Mouse (Mus musculus) c-Kit-positive CD71-positive TER-119-positive erythroid progenitor cells, embryonic 14.5 days (primary cell): ENCODE data around the gene Tmem130.
A peak's percentile ranks its signal among the peaks of the same experiment; 100 is the strongest.

Source experiments
- DNase-seq: peaks from one replicate; pipeline ENCODE4 v3.0.0-alpha.2; 2013; ENCODE audit warnings: low spot score

Gene Tmem130

DNA sequence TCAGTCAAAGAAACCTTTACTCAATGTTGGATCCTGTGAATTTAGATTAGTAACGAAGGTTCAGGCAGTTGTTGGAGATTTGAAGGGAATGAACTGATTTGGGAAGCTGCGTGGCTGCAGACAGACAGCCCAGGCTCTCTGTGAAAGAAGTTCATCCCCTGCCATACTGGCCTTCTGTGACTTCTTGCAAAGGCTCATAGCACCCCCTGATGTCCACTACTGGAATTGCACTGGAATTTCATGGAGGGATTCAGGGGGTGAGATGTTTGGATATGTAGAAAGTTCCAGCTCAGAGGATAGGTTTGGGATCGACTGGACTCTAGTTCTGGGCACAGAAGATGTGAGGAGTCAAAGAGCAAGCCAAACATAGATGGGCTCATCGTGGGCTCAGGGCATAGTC, 27.7 kb downstream of the Tmem130 start:
- peak; percentile 28 for DNase-seq

GRCm38 (mm10) chr5:144729216-144729615, 32.4 kb downstream of the Tmem130 start:
- DNase-seq = no peak

GRCm38 (mm10) chr5:144728237-144728636, 33.4 kb downstream of the Tmem130 start:
- no peak for DNase-seq

DNA sequence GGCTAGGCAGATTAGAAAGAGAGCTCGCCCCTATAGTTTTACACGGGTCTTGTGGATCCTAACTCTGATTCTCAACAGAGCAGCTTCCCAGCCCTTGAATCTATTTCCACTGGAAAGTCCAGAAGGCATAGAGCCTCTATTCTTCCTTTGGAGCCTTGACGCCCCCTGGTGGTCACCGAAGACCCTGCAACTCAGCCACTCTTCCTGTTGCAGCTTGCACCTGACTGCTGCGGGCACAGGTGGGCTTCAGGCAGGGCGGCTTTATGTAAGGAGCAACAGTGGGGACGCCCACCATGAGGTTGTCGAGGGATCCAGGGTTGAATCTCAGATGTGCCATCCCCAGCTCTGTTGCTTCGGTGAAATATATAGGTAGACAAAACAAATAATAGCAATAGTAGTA, 34.5 kb downstream of the Tmem130 start:
- DNase-seq = peak; percentile 17

- DNase-seq = no peak
These were observed 36.1 kb downstream of the Tmem130 start for GRCm38 (mm10) chr5:144725554-144725953.

GRCm38 (mm10) chr5:144724926-144725325, 36.7 kb downstream of the Tmem130 start:
- DNase-seq = no peak

DNA sequence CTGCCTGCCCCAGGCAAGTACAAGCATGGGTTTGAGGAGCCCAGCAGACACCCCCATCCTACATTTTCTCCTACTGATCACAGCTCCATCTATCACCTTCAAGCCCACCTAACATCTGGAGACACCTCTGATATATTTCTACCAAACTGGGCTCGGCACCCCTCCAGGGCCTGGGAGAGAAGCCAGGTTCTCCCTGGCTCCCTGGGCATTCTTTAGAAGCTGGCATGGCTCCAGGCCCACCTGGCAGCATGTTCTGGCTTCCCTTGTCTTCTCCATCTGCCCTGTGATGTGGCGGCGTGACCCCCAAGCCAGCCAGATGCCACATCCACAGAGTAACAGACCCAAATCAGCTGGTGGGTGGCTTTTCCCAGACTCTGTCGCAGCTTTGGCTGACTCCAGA, 41.3 kb downstream of the Tmem130 start:
- DNase-seq = no peak

DNA sequence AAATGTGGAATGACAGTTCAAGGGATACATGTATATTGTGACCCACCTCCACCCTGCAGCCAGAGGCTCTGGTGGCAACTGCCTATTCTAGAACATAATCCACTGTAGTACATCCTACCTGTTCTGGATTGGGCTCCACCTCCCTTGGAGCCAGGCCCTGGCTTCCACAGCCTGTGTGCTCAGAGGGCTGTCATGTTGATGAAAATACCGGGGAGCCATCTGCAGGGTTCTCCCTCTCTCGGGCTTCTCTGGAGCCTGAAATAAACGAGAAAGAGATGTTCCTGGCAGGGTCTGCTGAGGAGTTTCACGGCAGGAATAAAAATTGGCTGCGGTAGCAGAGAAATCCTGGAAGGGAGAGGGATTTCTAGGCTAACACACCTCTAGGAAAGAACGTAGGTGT, 41.8 kb downstream of the Tmem130 start:
- DNase-seq = no peak

GRCm38 (mm10) chr5:144717186-144717585, 44.4 kb downstream of the Tmem130 start:
- DNase-seq = no peak

DNA sequence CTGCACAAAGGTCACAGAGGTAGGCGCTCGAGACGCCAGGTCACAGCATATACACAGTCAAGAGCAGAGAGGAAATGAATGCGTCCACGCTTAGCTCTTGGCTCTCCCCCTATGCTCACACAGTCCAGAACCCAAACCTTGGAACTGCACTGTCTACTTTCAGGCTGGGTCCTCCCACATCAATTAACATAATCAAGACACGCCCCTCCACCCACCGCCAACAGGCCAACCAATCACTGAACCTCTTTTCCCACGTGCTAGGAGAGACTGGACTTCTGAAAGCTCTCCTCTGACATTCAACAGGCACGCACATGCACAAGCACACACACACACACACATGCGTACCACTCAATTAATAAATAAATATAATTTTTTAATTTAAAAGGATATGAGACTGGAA, 48.2 kb downstream of the Tmem130 start:
- DNase-seq = no peak

DNA sequence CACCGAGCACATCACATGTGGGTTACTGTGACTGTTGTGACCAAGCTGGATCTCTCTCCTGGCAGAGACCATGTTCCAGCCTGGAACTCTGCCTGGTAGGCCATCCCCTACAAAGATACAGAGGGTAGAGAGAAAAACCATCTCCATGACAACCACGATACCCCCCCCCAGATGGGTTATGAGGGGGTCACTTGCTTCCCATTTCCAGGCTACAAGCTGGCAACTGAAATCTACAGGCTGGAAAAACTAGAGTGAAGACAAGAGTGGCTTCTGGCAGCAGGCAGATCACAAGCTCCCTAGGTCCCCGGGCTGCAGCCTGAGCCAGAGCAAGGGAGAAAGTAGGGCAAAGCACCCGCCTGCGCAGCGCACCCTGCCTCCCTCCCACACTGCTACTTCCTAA, 54.0 kb downstream of the Tmem130 start:
- DNase-seq = no peak

GRCm38 (mm10) chr5:144703464-144704368, 57.9 kb downstream of the Tmem130 start:
- no peak for DNase-seq

DNA sequence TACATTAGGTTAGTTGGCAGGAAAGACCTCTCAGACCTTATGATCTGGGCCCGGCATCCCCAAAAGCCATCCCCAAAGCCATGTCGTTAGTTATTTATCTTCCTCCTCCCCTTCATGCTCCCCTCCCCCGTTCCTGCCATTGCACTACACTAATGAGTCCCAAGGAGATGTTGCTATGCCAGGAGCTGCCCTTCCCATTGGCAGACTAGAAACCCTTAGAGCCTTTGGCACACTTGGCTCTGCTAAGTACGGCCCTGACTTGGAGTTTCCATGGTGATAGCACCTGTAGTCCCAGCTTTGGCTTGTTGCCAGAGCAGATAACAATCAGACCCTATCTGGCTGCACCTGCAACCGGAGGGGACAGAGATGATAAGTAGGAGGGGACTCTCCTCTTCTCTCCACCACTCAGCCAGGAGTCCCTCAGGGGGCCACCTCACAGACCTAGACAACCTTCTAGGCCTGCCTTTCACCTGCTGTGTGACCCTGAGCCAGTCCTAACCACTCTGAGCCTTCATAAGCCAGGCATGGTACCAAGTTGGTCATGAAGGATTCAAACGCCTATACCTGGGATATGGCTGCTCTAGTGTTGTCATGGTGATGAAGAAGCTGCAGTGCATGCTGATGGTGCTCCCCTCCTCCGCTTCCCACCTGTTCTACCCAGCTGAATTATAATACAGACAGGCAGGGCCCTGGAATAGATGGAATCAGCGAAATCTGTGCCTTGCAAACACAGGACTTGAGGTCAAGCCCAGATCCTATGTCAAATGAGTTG, 66.1 kb downstream of the Tmem130 start:
- DNase-seq = no peak

DNA sequence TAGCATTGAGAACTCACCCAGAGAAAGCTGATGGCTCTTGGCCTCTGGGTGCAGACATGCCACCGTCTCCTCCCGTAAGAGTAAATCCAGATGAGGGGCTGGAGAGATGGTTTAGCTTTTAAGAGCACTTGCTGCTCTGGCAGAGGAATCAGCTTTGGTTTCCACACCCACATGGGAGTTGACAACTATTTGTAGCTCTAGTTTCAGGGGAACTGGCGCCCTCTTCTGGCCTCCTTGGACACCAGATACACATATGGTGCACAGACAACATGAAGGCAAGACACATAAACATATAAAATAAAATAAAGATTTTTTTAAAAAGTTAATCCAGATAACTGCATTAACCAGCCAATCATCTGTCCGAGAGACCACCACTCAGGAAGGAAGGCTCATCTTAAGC, 67.5 kb downstream of the Tmem130 start:
- peak; percentile 2 for DNase-seq

GRCm38 (mm10) chr5:144691421-144691820, 70.2 kb downstream of the Tmem130 start:
- DNase-seq = no peak

DNA sequence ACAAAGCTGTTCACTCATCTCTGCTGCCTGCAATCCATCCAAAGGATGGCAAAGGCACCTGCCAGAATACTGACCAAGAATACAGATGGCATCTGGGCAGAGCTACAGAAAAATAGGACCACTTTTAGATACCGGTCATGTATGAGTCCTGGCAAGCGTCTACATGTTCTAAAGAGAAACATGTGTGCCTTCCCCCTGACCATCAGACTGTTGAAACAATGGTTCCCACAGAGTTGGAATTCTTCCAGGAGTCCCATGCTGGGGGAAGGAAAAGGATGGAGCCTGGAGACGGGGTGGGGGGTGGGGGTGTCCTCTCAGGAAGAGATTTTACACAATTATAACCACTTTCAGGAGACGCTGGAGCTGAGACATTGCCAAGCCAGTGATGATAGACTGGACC, 73.2 kb downstream of the Tmem130 start:
- no peak for DNase-seq
